Mouse (Mus musculus): ENCODE measurements at regions not wholly inside any gene's neighbourhood (a gene's known extent, or its start where the extent isn't known, plus 50 kb on each side); places are given as distances from the start of the nearest gene placed in this dataset.

GRCm38 (mm10) chr3:18707730-18708129, 759.5 kb downstream of the Cypt12 start:
- Histone ChIP-seq H3K36me3 (ENCODE audit: control insufficient read depth, insufficient read depth, low read length) (no peaks in the 10 kb centered on the region), H3K4me1 (ENCODE audit: control insufficient read depth, insufficient read depth, insufficient read length, low read length) (no peaks in the 10 kb centered on the region), H3K27ac (ENCODE audit: insufficient read depth, low read depth, low read length) (no peak overlapping the region), H3K27me3 (ENCODE audit: control insufficient read depth, insufficient read depth, low read length) (no peaks in the 10 kb centered on the region), H3K4me3 (ENCODE audit: low read depth, low read length) (no peak overlapping the region)
- no peak for TF ChIP-seq POLR2A (IDR thresholded peaks at IDR 0.05; ENCODE audit: low read depth, low read length)
- no peak for TF ChIP-seq CTCF (IDR thresholded peaks at IDR 0.05; ENCODE audit: extremely low read depth, insufficient read length, insufficient replicate concordance, low read depth, low read length)
- WGBS: 92% methylated on average over 3 of the region's 3 CpGs

GRCm38 (mm10) chr3:18711661-18712060, 763.5 kb downstream of the Cypt12 start:
- 31% methylated on average over 1 of the region's 1 CpGs for WGBS
- no peaks in the 10 kb centered on the region for H3K27me3 ChIP-seq (ENCODE audit: control insufficient read depth, insufficient read depth, low read length)
- no peaks in the 10 kb centered on the region for H3K36me3 ChIP-seq (ENCODE audit: control insufficient read depth, insufficient read depth, low read length)
- H3K27ac ChIP-seq (ENCODE audit: insufficient read depth, low read depth, low read length): no peak overlapping the region
- no peaks in the 10 kb centered on the region for H3K4me1 ChIP-seq (ENCODE audit: control insufficient read depth, insufficient read depth, insufficient read length, low read length)
- no peak for TF ChIP-seq CTCF (IDR thresholded peaks at IDR 0.05; ENCODE audit: extremely low read depth, insufficient read length, insufficient replicate concordance, low read depth, low read length)
- TF ChIP-seq POLR2A (IDR thresholded peaks at IDR 0.05; ENCODE audit: low read depth, low read length): no peak
- H3K4me3 ChIP-seq (ENCODE audit: low read depth, low read length): no peak overlapping the region

GRCm38 (mm10) chr3:18713986-18714385, 765.8 kb downstream of the Cypt12 start:
- no peaks in the 10 kb centered on the region for H3K4me1 ChIP-seq (ENCODE audit: control insufficient read depth, insufficient read depth, insufficient read length, low read length)
- H3K27ac ChIP-seq (ENCODE audit: insufficient read depth, low read depth, low read length): no peak overlapping the region
- H3K4me3 ChIP-seq (ENCODE audit: low read depth, low read length): no peak overlapping the region
- WGBS: 86% methylated on average over 7 of the region's 7 CpGs
- no peaks in the 10 kb centered on the region for H3K27me3 ChIP-seq (ENCODE audit: control insufficient read depth, insufficient read depth, low read length)
- no peaks in the 10 kb centered on the region for H3K36me3 ChIP-seq (ENCODE audit: control insufficient read depth, insufficient read depth, low read length)
- TF ChIP-seq CTCF (IDR thresholded peaks at IDR 0.05; ENCODE audit: extremely low read depth, insufficient read length, insufficient replicate concordance, low read depth, low read length): no peak
- no peak for TF ChIP-seq POLR2A (IDR thresholded peaks at IDR 0.05; ENCODE audit: low read depth, low read length)

- no peak for TF ChIP-seq CTCF (IDR thresholded peaks at IDR 0.05; ENCODE audit: extremely low read depth, insufficient read length, insufficient replicate concordance, low read depth, low read length)
- TF ChIP-seq POLR2A (IDR thresholded peaks at IDR 0.05; ENCODE audit: low read depth, low read length): no peak
- H3K4me3 ChIP-seq (ENCODE audit: low read depth, low read length): no peak overlapping the region
- no peaks in the 10 kb centered on the region for H3K4me1 ChIP-seq (ENCODE audit: control insufficient read depth, insufficient read depth, insufficient read length, low read length)
- H3K27ac ChIP-seq (ENCODE audit: insufficient read depth, low read depth, low read length): no peak overlapping the region
- no peaks in the 10 kb centered on the region for H3K27me3 ChIP-seq (ENCODE audit: control insufficient read depth, insufficient read depth, low read length)
- WGBS: 92% methylated on average over 9 of the region's 9 CpGs
- no peaks in the 10 kb centered on the region for H3K36me3 ChIP-seq (ENCODE audit: control insufficient read depth, insufficient read depth, low read length)
Observed at GRCm38 (mm10) chr3:18714968-18715630, 766.9 kb downstream of the Cypt12 start.

- TF ChIP-seq CTCF (IDR thresholded peaks at IDR 0.05; ENCODE audit: extremely low read depth, insufficient read length, insufficient replicate concordance, low read depth, low read length) (no peak), POLR2A (IDR thresholded peaks at IDR 0.05; ENCODE audit: low read depth, low read length) (no peak)
- H3K27ac ChIP-seq (ENCODE audit: insufficient read depth, low read depth, low read length): no peak overlapping the region
- 84% methylated on average over 5 of the region's 5 CpGs for WGBS
- no peak overlapping the region for H3K4me3 ChIP-seq (ENCODE audit: low read depth, low read length)
- no peaks in the 10 kb centered on the region for H3K36me3 ChIP-seq (ENCODE audit: control insufficient read depth, insufficient read depth, low read length)
- H3K4me1 ChIP-seq (ENCODE audit: control insufficient read depth, insufficient read depth, insufficient read length, low read length): no peaks in the 10 kb centered on the region
- no peaks in the 10 kb centered on the region for H3K27me3 ChIP-seq (ENCODE audit: control insufficient read depth, insufficient read depth, low read length)
Observed at GRCm38 (mm10) chr3:18715776-18716175, 767.6 kb downstream of the Cypt12 start.

GRCm38 (mm10) chr3:18725507-18725906, 777.3 kb downstream of the Cypt12 start:
- H3K27ac ChIP-seq (ENCODE audit: insufficient read depth, low read depth, low read length): no peak overlapping the region
- no peak for TF ChIP-seq POLR2A (IDR thresholded peaks at IDR 0.05; ENCODE audit: low read depth, low read length)
- TF ChIP-seq CTCF (IDR thresholded peaks at IDR 0.05; ENCODE audit: extremely low read depth, insufficient read length, insufficient replicate concordance, low read depth, low read length): no peak
- no peaks in the 10 kb centered on the region for H3K4me1 ChIP-seq (ENCODE audit: control insufficient read depth, insufficient read depth, insufficient read length, low read length)
- no peaks in the 10 kb centered on the region for H3K36me3 ChIP-seq (ENCODE audit: control insufficient read depth, insufficient read depth, low read length)
- no peak overlapping the region for H3K4me3 ChIP-seq (ENCODE audit: low read depth, low read length)
- WGBS: 95% methylated on average over 1 of the region's 1 CpGs
- H3K27me3 ChIP-seq (ENCODE audit: control insufficient read depth, insufficient read depth, low read length): no peaks in the 10 kb centered on the region

GRCm38 (mm10) chr3:18731251-18731650, 783.0 kb downstream of the Cypt12 start:
- H3K27me3 ChIP-seq (ENCODE audit: control insufficient read depth, insufficient read depth, low read length): no peaks in the 10 kb centered on the region
- no peak overlapping the region for H3K27ac ChIP-seq (ENCODE audit: insufficient read depth, low read depth, low read length)
- TF ChIP-seq POLR2A (IDR thresholded peaks at IDR 0.05; ENCODE audit: low read depth, low read length): no peak
- TF ChIP-seq CTCF (IDR thresholded peaks at IDR 0.05; ENCODE audit: extremely low read depth, insufficient read length, insufficient replicate concordance, low read depth, low read length): no peak
- H3K4me3 ChIP-seq (ENCODE audit: low read depth, low read length): no peak overlapping the region
- H3K36me3 ChIP-seq (ENCODE audit: control insufficient read depth, insufficient read depth, low read length): no peaks in the 10 kb centered on the region
- 51% methylated on average over 1 of the region's 1 CpGs for WGBS
- no peaks in the 10 kb centered on the region for H3K4me1 ChIP-seq (ENCODE audit: control insufficient read depth, insufficient read depth, insufficient read length, low read length)

Measured in small intestine, adult 2 months (tissue).